Mouse (Mus musculus) forebrain, embryonic 11.5 days (tissue): ENCODE measurements around the gene Lrrc66. TPM values are rescaled to one million over a fixed set of nuclear protein-coding genes. Genes with fewer than 3 reads are reported as not detected.

Experiments
- ATAC-seq: fragments of 200-750 bp; cut with Nextera tagmentation; replicated peaks from 2 replicates; pipeline ENCODE4 v1.8.0; 2017; ENCODE audit warnings: moderate TSS enrichment; ENCODE audit not compliant: low FRiP score
- DNase-seq: peaks from one replicate; pipeline ENCODE4 v3.0.0-alpha.2; 2017; ENCODE audit warnings: low spot score
- H3K27ac ChIP-seq: fragments of 300-500 bp; sonication (generic); 2 replicates; pipeline ENCODE4 v1.5.1; 2014; ENCODE audit warnings: low read depth, low read length
- H3K27me3 ChIP-seq: fragments of 300-500 bp; sonication (generic); 2 replicates; pipeline ENCODE4 v1.6.1; 2014; ENCODE audit warnings: mild to moderate bottlenecking, low read length, mixed read lengths; ENCODE audit not compliant: control insufficient read depth, insufficient read depth
- H3K36me3 ChIP-seq: fragments of 300-500 bp; sonication (generic); 2 replicates; pipeline ENCODE4 v1.6.1; 2014; ENCODE audit warnings: mild to moderate bottlenecking, low read length, moderate library complexity, mixed read lengths; ENCODE audit not compliant: control insufficient read depth, insufficient read depth
- H3K4me1 ChIP-seq: fragments of 300-500 bp; sonication (generic); replicated peaks from 2 replicates; pipeline ENCODE4 v1.6.1; 2014; ENCODE audit warnings: low read length, mixed read lengths; ENCODE audit not compliant: control insufficient read depth, insufficient read depth
- H3K4me2 ChIP-seq: fragments of 300-500 bp; sonication (generic); 2 replicates; pipeline ENCODE4 v1.6.1; 2014; ENCODE audit warnings: low read depth, mild to moderate bottlenecking, low read length, moderate library complexity, mixed read lengths; ENCODE audit not compliant: severe bottlenecking
- H3K4me3 ChIP-seq: fragments of 300-500 bp; sonication (generic); 2 replicates; pipeline ENCODE4 v1.5.1; 2014; ENCODE audit warnings: low read depth, low read length
- H3K9ac ChIP-seq: fragments of 300-500 bp; sonication (generic); 2 replicates; pipeline ENCODE4 v1.6.1; 2014; ENCODE audit warnings: low read length
- H3K9me3 ChIP-seq: fragments of 300-500 bp; sonication (generic); 2 replicates; pipeline ENCODE4 v1.6.1; 2016; ENCODE audit warnings: low read length, mixed read lengths; ENCODE audit not compliant: control insufficient read depth
- WGBS: fragments of 180-500 bp; shearing (Covaris S2); extraction: QIAGEN DNeasy Blood & Tissue Kit; methylation state at CpG from one replicate; pipeline ENCODE4 v1.1.7; 2014; 5-methylcytosine and 5-hydroxymethylcytosine counted together
- polyA plus RNA-seq: library from polyadenylated mRNA; unstranded; fragments of >200 nt; fragmentation: Nextera tagmentation; extraction: Ambion mirVana; gene quantifications from 2 replicates; pipeline ENCODE4 v1.2.1, GENCODE M21; 2014

The Lrrc66 gene
- polyA plus RNA-seq, 1 experiment from 2014 or later: not detected

DNA sequence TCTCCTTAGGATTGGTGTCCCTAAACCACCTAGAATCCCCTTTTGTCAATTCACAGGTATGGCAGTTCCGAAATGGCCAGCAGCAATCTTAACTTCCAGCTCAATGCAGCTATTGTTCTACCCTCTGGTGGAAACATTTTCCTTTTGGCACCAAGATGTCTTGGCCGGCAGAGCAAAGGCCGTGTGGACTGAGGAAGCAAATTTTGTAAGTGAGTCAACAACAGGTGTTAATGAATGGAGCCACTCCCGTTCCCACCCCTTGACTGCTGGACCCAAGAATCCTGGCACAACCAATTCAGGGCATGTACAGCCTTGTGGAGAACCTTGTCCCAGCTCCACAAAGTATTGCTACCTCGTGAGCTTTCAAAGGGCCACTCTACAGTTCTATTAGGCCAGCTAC is 66.2 kb downstream of the Lrrc66 start:
- Histone ChIP-seq H3K9ac (no peak overlapping the region), H3K36me3 (no peaks in the 10 kb centered on the region; the same call in 1 of the 2 replicates), H3K9me3 (no peaks in the 10 kb centered on the region), H3K4me2 (no peak overlapping the region), H3K4me3 (no peak overlapping the region), H3K4me1 (no peaks in the 10 kb centered on the region), H3K27ac (no peak overlapping the region), H3K27me3 (no peaks in the 10 kb centered on the region)
- DNase-seq (no peak), ATAC-seq (no peak)
- WGBS: 84% methylated on average over 5 of the region's 5 CpGs

DNA sequence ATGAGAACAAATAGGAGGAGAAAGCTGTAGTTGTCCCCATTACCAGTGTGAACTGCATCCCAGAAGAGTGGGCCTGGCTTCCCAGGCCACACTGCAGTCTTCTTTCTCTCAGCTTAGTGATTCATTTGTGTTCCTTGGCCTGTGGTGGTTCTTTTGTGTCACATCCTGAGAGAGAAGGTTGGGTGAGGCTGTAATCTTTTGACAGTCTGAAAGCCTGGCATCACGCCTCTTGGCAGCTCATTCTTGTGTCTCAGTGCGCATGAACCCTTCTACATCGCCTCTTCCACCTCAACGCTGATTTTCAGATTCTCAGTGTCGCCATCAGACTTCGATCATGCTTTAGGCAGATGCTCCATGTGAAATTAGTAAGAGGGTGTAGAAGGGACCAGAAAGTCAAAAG is 68.3 kb downstream of the Lrrc66 start:
- no peak for ATAC-seq
- Histone ChIP-seq H3K9me3 (no peaks in the 10 kb centered on the region), H3K27ac (no peak overlapping the region), H3K4me3 (no peak overlapping the region), H3K36me3 (no peaks in the 10 kb centered on the region; the same call in 1 of the 2 replicates), H3K9ac (no peak overlapping the region), H3K4me2 (no peak overlapping the region), H3K27me3 (no peaks in the 10 kb centered on the region), H3K4me1 (no peaks in the 10 kb centered on the region)
- no peak for DNase-seq
- 90% methylated on average over 6 of the region's 6 CpGs for WGBS

GRCm38 (mm10) chr5:73558756-73559155 is 73.6 kb downstream of the Lrrc66 start:
- H3K9me3 ChIP-seq: no peaks in the 10 kb centered on the region
- ATAC-seq (no peak), DNase-seq (no peak)
- peaks cover 2% of the 10 kb centered on the region; the same call in 1 of the 2 replicates for H3K36me3 ChIP-seq
- no peak overlapping the region for H3K27ac ChIP-seq
- no peaks in the 10 kb centered on the region for H3K4me1 ChIP-seq
- H3K27me3 ChIP-seq: no peaks in the 10 kb centered on the region
- H3K9ac ChIP-seq: no peak overlapping the region
- H3K4me3 ChIP-seq: no peak overlapping the region
- 94% methylated on average over 6 of the region's 6 CpGs for WGBS
- no peak overlapping the region for H3K4me2 ChIP-seq

- no peak for DNase-seq
- Histone ChIP-seq H3K9me3 (no peaks in the 10 kb centered on the region), H3K27ac (no peak overlapping the region), H3K4me2 (no peak overlapping the region), H3K27me3 (no peaks in the 10 kb centered on the region), H3K36me3 (peaks cover 2% of the 10 kb centered on the region; the same call in 1 of the 2 replicates), H3K9ac (no peak overlapping the region), H3K4me1 (no peaks in the 10 kb centered on the region), H3K4me3 (no peak overlapping the region)
- ATAC-seq: no peak
- WGBS: 85% methylated on average over 12 of the region's 12 CpGs
Measured at GRCm38 (mm10) chr5:73556733-73557425, 75.4 kb downstream of the Lrrc66 start.

Other genes starting within 250 kb of the Lrrc66 start
- not detected in 2 replicates for gene Cwh43, start 226.5 kb downstream of the Lrrc66 start, polyA plus RNA-seq
- gene Dcun1d4, start 151.5 kb downstream of the Lrrc66 start, polyA plus RNA-seq: 56.6 and 65.0 TPM in 2 replicates
- gene Sgcb, start 15.3 kb upstream of the Lrrc66 start, polyA plus RNA-seq: 19.9 and 20.5 TPM in 2 replicates
- gene Spata18, start 18.9 kb upstream of the Lrrc66 start, polyA plus RNA-seq: 0.32 and 0.36 TPM in 2 replicates